Mouse (Mus musculus) limb, embryonic 13.5 days (tissue): ENCODE results near the gene Cdkal1. TPM values are rescaled to one million over a fixed set of nuclear protein-coding genes. Genes with fewer than 3 reads are reported as not detected.

Experiments
- ATAC-seq: fragments of 200-750 bp; cut with Nextera tagmentation; 2 replicates; pipeline ENCODE4 v1.8.0; 2017; ENCODE audit warnings: low read depth, moderate number of reproducible peaks, moderate TSS enrichment; ENCODE audit not compliant: low FRiP score
- H3K27ac ChIP-seq: fragments of 300-500 bp; sonication (generic); 2 replicates; pipeline ENCODE4 v1.5.1; 2015; ENCODE audit warnings: inconsistent platforms, mild to moderate bottlenecking, moderate library complexity
- H3K27me3 ChIP-seq: fragments of 300-500 bp; sonication (generic); 2 replicates; pipeline ENCODE4 v1.6.1; 2015; ENCODE audit warnings: mild to moderate bottlenecking, inconsistent platforms
- H3K36me3 ChIP-seq: fragments of 300-500 bp; sonication (generic); 2 replicates; pipeline ENCODE4 v1.6.1; 2015; ENCODE audit warnings: inconsistent platforms, mild to moderate bottlenecking, moderate library complexity
- H3K4me1 ChIP-seq: fragments of 300-500 bp; sonication (generic); 2 replicates; pipeline ENCODE4 v1.6.1; 2015; ENCODE audit warnings: inconsistent platforms
- H3K4me2 ChIP-seq: fragments of 300-500 bp; sonication (generic); replicated peaks from 2 replicates; pipeline ENCODE4 v1.6.1; 2015; ENCODE audit warnings: inconsistent platforms, mild to moderate bottlenecking, moderate library complexity
- H3K4me3 ChIP-seq: fragments of 300-500 bp; sonication (generic); 2 replicates; pipeline ENCODE4 v1.5.1; 2015; ENCODE audit warnings: moderate library complexity, mild to moderate bottlenecking, inconsistent platforms
- H3K9ac ChIP-seq: fragments of 300-500 bp; sonication (generic); 2 replicates; pipeline ENCODE4 v1.6.1; 2015; ENCODE audit warnings: mild to moderate bottlenecking, inconsistent platforms
- H3K9me3 ChIP-seq: fragments of 300-500 bp; sonication (generic); 2 replicates; pipeline ENCODE4 v1.6.1; 2016; ENCODE audit warnings: inconsistent platforms
- WGBS: fragments of 180-500 bp; shearing (Covaris S2); methylation state at CpG from one replicate; pipeline ENCODE4 v1.1.7; 2015; 5-methylcytosine and 5-hydroxymethylcytosine counted together
- polyA plus RNA-seq: library from polyadenylated mRNA; unstranded; fragments of >200 nt; fragmentation: Nextera tagmentation; extraction: Ambion mirVana; gene quantifications from 2 replicates; pipeline ENCODE4 v1.2.1, GENCODE M21; 2015

The Cdkal1 gene
- polyA plus RNA-seq, 1 experiment from 2014 or later, result 37.9 TPM

DNA sequence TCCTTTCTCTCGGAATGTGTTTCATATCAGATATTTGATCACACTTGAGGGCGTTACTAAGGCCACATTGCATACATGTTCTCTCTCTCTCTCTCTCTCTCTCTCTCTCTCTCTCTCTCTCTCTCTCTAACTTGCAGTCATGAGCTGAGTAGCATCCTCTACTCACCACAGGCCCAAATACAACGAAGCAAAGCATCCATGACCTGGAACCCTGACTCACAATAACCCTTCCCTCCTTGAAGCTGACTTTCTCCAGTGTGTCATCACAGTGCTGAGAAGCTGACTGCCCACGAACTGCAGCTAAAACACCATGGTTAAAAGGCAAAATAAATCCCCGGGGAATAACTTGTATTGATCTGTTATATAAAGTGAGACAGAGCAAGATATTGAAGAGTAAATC lies 76.4 kb downstream of the Cdkal1 start:
- Histone ChIP-seq H3K36me3 (no peaks in the 10 kb centered on the region), H3K4me1 (peaks cover 19% of the 10 kb centered on the region), H3K9me3 (no peaks in the 10 kb centered on the region), H3K9ac (no peak overlapping the region), H3K4me2 (no peak overlapping the region), H3K4me3 (no peak overlapping the region), H3K27ac (no peak overlapping the region), H3K27me3 (no peaks in the 10 kb centered on the region)
- 79% methylated on average over 5 of the region's 5 CpGs for WGBS
- ATAC-seq, result no peak

DNA sequence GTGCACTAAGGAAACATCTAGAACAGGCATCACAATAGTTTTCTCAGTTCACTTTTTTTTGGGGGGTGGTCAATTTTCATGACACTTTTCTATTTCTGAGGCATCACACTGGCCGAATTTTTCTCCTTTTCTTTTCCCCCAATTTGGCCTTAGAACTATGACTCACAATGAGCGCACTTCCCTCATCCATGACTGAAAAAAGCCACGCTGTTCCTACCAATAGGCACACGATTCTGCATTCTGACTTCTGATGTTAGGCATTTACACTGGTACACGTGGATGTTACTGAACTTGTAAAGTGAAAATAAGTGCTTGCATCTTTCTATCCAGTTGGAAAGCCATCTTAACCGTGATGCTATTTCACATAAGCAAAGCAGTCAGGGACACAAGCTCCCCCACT lies 77.3 kb downstream of the Cdkal1 start:
- WGBS, result 89% methylated on average over 6 of the region's 6 CpGs
- H3K27me3 ChIP-seq, result no peaks in the 10 kb centered on the region
- no peak overlapping the region for H3K4me3 ChIP-seq
- H3K9ac ChIP-seq, result no peak overlapping the region
- no peak overlapping the region for H3K27ac ChIP-seq
- peaks cover 26% of the 10 kb centered on the region for H3K4me1 ChIP-seq
- no peaks in the 10 kb centered on the region for H3K36me3 ChIP-seq
- no peaks in the 10 kb centered on the region for H3K9me3 ChIP-seq
- no peak for ATAC-seq
- no peak overlapping the region for H3K4me2 ChIP-seq

DNA sequence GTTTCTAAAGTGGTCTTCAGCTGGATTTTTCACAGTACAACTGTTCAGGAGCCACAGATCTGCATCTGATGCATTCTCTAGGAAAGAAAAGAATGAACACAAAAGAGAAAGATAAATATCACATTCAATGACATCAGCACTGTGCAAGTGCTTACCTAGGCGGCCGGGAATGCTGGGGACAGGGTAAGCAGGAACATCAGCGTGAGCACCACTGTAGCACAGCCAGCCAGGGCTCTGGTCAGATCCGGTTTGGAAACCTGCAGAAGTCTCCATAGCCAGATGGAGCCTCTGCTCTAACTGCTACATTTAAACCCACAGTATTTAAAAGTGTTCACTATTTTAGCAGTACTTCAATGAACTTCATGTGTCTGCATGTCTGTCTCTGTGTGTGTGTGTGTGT lies 78.2 kb downstream of the Cdkal1 start:
- Histone ChIP-seq H3K27ac (no peak overlapping the region), H3K27me3 (no peaks in the 10 kb centered on the region), H3K36me3 (no peaks in the 10 kb centered on the region), H3K9me3 (no peaks in the 10 kb centered on the region), H3K9ac (no peak overlapping the region), H3K4me3 (no peak overlapping the region), H3K4me2 (no peak overlapping the region), H3K4me1 (peaks cover 26% of the 10 kb centered on the region)
- 76% methylated on average over 4 of the region's 4 CpGs for WGBS
- no peak for ATAC-seq

DNA sequence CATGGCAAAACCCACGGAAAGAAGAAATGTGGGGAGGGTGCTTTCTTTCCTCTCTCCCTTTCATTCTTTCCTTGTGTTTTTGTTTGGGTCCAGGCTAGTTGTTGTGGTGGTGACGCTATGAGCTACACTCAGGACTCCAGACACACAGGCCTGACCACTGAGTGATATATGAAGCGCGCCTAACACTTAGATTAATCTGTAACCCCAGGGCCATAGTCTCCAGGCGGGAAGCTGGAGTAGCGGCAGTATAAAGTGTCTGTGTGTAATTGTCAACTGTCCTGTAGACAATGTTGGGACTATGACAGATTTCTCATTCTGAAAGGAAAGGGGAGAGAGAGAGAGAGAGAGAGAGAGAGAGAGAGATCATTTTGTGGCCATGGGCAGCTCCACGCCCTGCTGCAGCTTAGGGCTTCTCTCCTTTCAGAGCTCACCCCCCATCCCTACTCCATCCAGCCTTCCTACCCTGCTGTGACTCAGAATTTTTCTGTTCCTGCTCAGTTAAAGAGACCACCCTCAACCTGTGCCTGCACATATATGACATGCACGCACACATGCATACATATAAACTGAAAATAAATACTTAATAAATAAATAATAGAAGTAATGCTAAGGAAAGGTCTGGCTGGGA lies 79.8 kb downstream of the Cdkal1 start:
- Histone ChIP-seq H3K9ac (no peak overlapping the region), H3K27me3 (no peaks in the 10 kb centered on the region), H3K9me3 (no peaks in the 10 kb centered on the region), H3K4me3 (no peak overlapping the region), H3K4me2 (no peak overlapping the region), H3K36me3 (no peaks in the 10 kb centered on the region), H3K27ac (0 out of 2 replicates have a peak overlapping the region, but pooled peaks have one; percentile 15), H3K4me1 (peaks cover 20% of the 10 kb centered on the region)
- WGBS, result 45% methylated on average over 8 of the region's 8 CpGs
- ATAC-seq, result peak; percentile 36; the same call in 1 of the 2 replicates

DNA sequence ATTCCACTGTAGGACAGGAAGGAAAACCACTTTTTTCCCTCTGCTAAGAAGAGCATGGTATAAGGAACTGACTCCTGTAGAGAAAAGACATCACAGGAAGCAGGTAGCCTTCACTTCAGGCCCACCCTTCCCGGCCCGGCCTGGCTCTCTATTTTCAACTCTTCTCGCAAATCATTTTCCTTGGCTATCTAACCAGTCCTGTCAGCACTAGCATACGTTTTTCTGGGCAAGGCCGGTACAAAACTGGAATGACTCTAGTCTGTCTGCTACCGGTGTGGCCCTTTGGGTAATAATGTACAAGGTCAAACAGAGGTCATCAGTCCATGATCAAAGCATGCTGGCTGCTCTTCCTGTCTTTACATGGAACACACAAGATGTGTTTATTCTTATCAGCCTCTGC lies 81.9 kb downstream of the Cdkal1 start:
- Histone ChIP-seq H3K4me2 (no peak overlapping the region), H3K27me3 (no peaks in the 10 kb centered on the region), H3K9me3 (no peaks in the 10 kb centered on the region), H3K9ac (no peak overlapping the region), H3K4me1 (peaks cover 37% of the 10 kb centered on the region), H3K36me3 (no peaks in the 10 kb centered on the region), H3K4me3 (no peak overlapping the region), H3K27ac (no peak overlapping the region)
- no peak for ATAC-seq
- 18% methylated on average over 6 of the region's 6 CpGs for WGBS

DNA sequence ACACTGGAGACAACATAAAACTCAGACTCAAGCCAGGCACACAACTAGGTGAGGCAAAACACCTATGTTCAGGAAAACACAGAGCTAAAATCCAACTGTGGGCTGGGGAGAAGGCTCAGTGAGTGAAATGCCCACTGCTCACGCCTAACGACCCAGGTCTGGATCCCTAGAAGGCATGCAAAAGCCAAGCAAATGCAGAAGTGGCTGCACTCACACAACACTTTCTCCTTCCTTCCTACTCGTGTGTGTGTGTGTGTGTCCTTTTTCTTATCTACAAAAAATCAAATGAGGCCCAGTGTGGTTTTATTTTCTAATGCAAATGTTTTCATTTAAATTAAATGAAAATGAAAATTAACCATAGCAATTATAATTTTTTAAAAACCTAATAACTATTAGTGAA lies 82.5 kb downstream of the Cdkal1 start:
- Histone ChIP-seq H3K9ac (no peak overlapping the region), H3K4me1 (peaks cover 43% of the 10 kb centered on the region), H3K4me2 (no peak overlapping the region), H3K27ac (no peak overlapping the region), H3K4me3 (no peak overlapping the region), H3K36me3 (no peaks in the 10 kb centered on the region), H3K27me3 (no peaks in the 10 kb centered on the region), H3K9me3 (no peaks in the 10 kb centered on the region)
- 44% methylated on average over 3 of the region's 3 CpGs for WGBS
- no peak for ATAC-seq

DNA sequence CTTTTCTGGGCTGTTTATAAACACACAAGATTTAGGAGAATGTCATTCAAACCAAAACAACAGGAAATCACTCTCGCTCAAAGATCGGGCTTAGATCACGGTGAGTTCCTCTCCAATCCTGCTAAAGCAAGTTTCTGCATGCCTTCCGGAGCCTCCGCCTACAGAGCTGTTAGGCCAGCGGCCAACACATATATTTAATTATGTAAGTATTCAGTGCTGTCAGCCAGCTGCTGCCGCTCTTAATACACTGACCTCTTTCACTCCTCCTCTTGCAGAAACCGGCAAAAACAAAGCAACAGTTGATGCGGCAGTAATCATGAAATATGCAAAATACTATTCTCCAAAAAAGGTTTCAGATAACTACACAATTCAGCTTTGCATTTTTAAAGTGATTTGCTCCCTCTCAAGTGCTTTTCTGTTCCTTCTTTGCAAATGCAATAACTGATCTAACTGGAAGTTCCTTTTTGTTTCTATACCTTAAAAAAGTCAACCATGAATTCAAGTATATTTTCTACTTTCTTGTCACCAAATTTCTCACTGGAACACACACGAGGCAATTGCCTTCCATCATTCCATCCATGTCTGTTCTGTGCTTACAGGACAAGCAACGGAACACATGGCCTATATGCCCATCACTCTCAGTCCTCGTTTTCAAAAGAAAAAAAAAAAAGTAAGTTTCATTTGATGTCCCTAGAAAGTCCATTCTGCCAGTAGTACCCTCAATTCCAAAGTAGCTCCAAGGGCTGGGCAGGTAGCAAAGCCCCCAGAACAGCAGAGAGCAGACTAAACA lies 85.6 kb downstream of the Cdkal1 start:
- no peaks in the 10 kb centered on the region for H3K9me3 ChIP-seq
- peak; percentile 67 for ATAC-seq
- 20% methylated on average over 12 of the region's 12 CpGs for WGBS
- no peak overlapping the region for H3K9ac ChIP-seq
- H3K27me3 ChIP-seq, result no peaks in the 10 kb centered on the region
- no peak overlapping the region; the same call in 1 of the 2 replicates for H3K27ac ChIP-seq
- peaks cover 44% of the 10 kb centered on the region for H3K4me1 ChIP-seq
- H3K4me2 ChIP-seq, result peak overlapping the region; percentile 41
- H3K4me3 ChIP-seq, result no peak overlapping the region
- H3K36me3 ChIP-seq, result no peaks in the 10 kb centered on the region

DNA sequence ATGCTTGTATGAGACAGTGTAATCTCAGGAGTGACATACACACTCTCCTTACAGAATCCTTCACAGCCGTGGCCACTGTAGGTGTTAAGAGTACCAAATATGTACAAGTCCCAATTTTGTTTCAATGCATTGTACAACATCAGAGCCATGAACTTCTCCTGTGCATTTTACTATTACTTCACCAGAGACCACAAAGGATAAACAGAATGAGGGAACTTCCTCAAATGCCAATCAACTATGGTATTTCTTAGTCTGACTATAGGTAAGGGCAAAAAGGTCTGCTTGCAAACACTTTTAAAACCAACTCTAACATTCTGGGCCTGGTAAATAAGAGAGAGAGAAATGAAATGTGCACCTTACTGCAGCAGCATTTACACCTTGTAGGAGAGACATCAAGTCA lies 87.4 kb downstream of the Cdkal1 start:
- 68% methylated on average over 1 of the region's 1 CpGs for WGBS
- H3K36me3 ChIP-seq, result no peaks in the 10 kb centered on the region
- no peak for ATAC-seq
- H3K9me3 ChIP-seq, result no peaks in the 10 kb centered on the region
- no peak overlapping the region for H3K27ac ChIP-seq
- no peak overlapping the region for H3K4me2 ChIP-seq
- no peak overlapping the region for H3K4me3 ChIP-seq
- H3K4me1 ChIP-seq, result peaks cover 36% of the 10 kb centered on the region
- H3K9ac ChIP-seq, result no peak overlapping the region
- H3K27me3 ChIP-seq, result no peaks in the 10 kb centered on the region

DNA sequence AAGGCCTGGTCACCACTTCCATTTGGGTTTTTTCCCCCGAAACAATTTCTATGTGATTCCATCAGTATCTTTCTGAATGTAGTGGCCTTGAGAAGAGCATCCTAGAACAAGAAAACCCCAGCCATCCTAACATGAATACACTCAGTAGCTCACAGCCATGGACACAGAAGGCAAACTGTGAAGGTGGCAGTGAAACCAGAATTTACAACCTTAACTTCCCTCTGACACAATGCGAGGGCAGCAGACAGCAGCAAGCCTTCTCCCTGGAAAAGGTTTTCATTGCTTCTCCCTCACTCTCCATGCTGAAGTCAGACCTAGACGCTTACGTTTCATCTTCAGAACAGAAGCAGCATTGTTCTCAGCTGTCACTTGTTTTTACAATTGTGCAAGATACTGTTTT lies 87.9 kb downstream of the Cdkal1 start:
- no peak for ATAC-seq
- WGBS, result 59% methylated on average over 4 of the region's 4 CpGs
- H3K9ac ChIP-seq, result no peak overlapping the region
- H3K4me2 ChIP-seq, result no peak overlapping the region
- no peaks in the 10 kb centered on the region for H3K27me3 ChIP-seq
- no peaks in the 10 kb centered on the region for H3K36me3 ChIP-seq
- H3K4me1 ChIP-seq, result peaks cover 36% of the 10 kb centered on the region
- H3K27ac ChIP-seq, result no peak overlapping the region; the same call in 1 of the 2 replicates
- H3K4me3 ChIP-seq, result no peak overlapping the region
- no peaks in the 10 kb centered on the region for H3K9me3 ChIP-seq

DNA sequence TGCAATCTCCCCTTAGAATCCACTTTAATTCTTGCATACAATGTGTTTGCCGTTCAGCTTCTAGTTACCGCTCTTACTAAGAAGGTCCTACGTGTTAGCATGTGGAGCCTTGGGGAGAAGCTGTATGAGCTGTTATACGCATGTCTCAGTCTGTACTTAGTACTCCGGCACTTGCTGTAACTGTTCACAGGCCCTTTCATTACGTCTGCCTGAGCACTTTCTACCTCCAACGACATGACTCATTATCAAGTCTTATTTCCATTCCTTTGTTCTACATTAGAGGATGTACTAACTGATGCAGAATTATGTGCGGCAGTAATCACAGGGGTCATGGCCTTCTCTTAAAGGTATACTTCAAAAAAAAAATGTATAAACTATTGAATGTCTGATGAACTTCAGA lies 89.1 kb downstream of the Cdkal1 start:
- Histone ChIP-seq H3K27me3 (no peaks in the 10 kb centered on the region), H3K36me3 (no peaks in the 10 kb centered on the region), H3K9me3 (no peaks in the 10 kb centered on the region), H3K4me1 (peaks cover 38% of the 10 kb centered on the region), H3K27ac (no peak overlapping the region), H3K9ac (no peak overlapping the region), H3K4me2 (no peak overlapping the region), H3K4me3 (no peak overlapping the region)
- 67% methylated on average over 8 of the region's 8 CpGs for WGBS
- ATAC-seq, result no peak

DNA sequence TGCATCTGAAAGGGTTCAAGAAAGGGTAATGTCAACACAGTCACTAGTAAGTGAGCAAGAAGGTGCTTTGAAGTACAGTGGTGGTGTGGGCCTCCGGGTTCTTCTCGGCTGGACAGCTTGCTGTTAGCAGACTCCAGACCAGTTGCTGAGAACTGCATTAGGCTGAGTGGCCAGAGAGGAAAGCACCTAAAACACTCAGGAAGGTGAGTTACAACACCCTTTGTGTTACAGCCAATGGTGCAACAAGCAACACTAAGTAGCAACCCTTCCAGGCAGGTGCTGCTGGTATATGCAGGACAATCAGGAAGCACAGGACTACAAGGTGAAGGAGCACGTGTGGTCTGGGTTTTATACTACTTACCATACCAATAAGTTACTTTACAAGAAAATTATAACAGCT lies 90.2 kb downstream of the Cdkal1 start:
- H3K4me1 ChIP-seq, result peaks cover 46% of the 10 kb centered on the region
- H3K4me2 ChIP-seq, result no peak overlapping the region
- no peaks in the 10 kb centered on the region for H3K36me3 ChIP-seq
- H3K9me3 ChIP-seq, result no peaks in the 10 kb centered on the region
- WGBS, result 51% methylated on average over 3 of the region's 3 CpGs
- no peak overlapping the region for H3K27ac ChIP-seq
- H3K9ac ChIP-seq, result no peak overlapping the region
- H3K27me3 ChIP-seq, result no peaks in the 10 kb centered on the region
- no peak for ATAC-seq
- no peak overlapping the region for H3K4me3 ChIP-seq

DNA sequence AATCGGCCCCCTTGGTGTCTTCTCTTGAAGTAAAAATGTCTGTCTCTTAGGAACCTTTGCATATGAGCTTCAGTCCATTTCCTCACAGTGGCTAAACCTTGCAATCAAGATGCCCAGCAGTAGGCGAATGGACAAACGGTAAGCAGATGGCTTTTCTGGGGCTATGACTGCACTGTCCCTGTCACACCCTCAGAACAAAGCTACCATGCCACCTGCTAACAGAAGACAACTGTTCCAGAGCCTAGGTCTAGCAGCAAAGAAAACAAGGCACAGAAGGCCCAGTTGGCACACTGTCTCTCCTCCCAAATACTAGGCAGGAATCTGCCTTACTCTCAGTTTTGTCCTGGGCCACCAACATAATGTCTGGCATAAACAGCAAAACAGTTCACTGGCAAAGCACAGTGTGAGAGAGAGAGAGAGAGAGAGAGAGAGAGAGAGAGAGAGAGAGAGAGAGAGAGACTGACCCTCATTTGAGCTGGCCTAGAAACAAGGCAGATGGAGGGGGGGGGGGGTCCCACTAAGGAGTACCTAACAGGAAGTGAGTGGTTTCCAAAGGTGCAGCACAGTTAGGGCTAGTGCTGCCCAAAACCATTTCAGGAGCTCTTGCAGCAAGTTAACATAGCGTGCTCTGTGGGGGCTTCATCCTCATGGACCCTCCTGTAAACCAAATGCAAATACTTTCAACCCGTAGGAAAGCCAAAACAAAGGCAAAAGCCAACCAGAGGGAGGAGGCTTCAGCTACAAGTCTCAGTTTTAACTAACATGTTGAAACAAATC lies 95.6 kb downstream of the Cdkal1 start:
- no peak for ATAC-seq
- Histone ChIP-seq H3K4me1 (peaks cover 27% of the 10 kb centered on the region), H3K27ac (peak overlapping the region; percentile 55; the same call in 1 of the 2 replicates)

More for the DNA sequence above, 95.6 kb downstream of the Cdkal1 start:
- no peaks in the 10 kb centered on the region for H3K9me3 ChIP-seq
- H3K4me2 ChIP-seq, result no peak overlapping the region
- no peaks in the 10 kb centered on the region for H3K36me3 ChIP-seq
- WGBS, result 67% methylated on average over 5 of the region's 5 CpGs
- no peaks in the 10 kb centered on the region for H3K27me3 ChIP-seq
- H3K4me3 ChIP-seq, result no peak overlapping the region
- H3K9ac ChIP-seq, result no peak overlapping the region
